Mouse (Mus musculus) liver (tissue): ENCODE data around the gene Zbtb20.

Source experiments
- DNase-seq: peaks from one replicate; pipeline ENCODE4 v3.0.0-alpha.2; 2020; ENCODE audit warnings: mixed read lengths

The Zbtb20 gene

GRCm38 (mm10) chr16:43574006-43574764, 698.5 kb downstream of the Zbtb20 start:
- DNase-seq = peak; percentile 69

- DNase-seq = no peak
These were observed 699.4 kb downstream of the Zbtb20 start for GRCm38 (mm10) chr16:43575066-43575465.

GRCm38 (mm10) chr16:43575507-43575906, 699.8 kb downstream of the Zbtb20 start:
- DNase-seq = no peak

GRCm38 (mm10) chr16:43577399-43577798, 701.7 kb downstream of the Zbtb20 start:
- peak; percentile 13 for DNase-seq

- DNase-seq = no peak
These were observed 702.7 kb downstream of the Zbtb20 start for GRCm38 (mm10) chr16:43578351-43578750.

- no peak for DNase-seq
These were observed 703.4 kb downstream of the Zbtb20 start for GRCm38 (mm10) chr16:43579111-43579510.

- no peak for DNase-seq
These were observed 704.7 kb downstream of the Zbtb20 start for GRCm38 (mm10) chr16:43580321-43580822.

- no peak for DNase-seq
These were observed 705.9 kb downstream of the Zbtb20 start for GRCm38 (mm10) chr16:43581551-43581950.

GRCm38 (mm10) chr16:43586859-43587429, 711.3 kb downstream of the Zbtb20 start:
- no peak for DNase-seq

GRCm38 (mm10) chr16:43590704-43591493, 715.2 kb downstream of the Zbtb20 start:
- DNase-seq = no peak

- no peak for DNase-seq
These were observed 716.4 kb downstream of the Zbtb20 start for GRCm38 (mm10) chr16:43592062-43592461.

GRCm38 (mm10) chr16:43592801-43593200, 717.1 kb downstream of the Zbtb20 start:
- no peak for DNase-seq

GRCm38 (mm10) chr16:43597375-43598060, 721.8 kb downstream of the Zbtb20 start:
- DNase-seq = no peak

GRCm38 (mm10) chr16:43599707-43600106, 724.0 kb downstream of the Zbtb20 start:
- no peak for DNase-seq

- no peak for DNase-seq
These were observed 726.9 kb downstream of the Zbtb20 start for GRCm38 (mm10) chr16:43602573-43602972.

GRCm38 (mm10) chr16:43603591-43604141, 728.0 kb downstream of the Zbtb20 start:
- DNase-seq = no peak

- DNase-seq = no peak
These were observed 728.8 kb downstream of the Zbtb20 start for GRCm38 (mm10) chr16:43604399-43605013.

- no peak for DNase-seq
These were observed 731.4 kb downstream of the Zbtb20 start for GRCm38 (mm10) chr16:43607086-43607485.

- DNase-seq = no peak
These were observed 732.4 kb downstream of the Zbtb20 start for GRCm38 (mm10) chr16:43608066-43608465.

GRCm38 (mm10) chr16:43610375-43610774, 734.7 kb downstream of the Zbtb20 start:
- DNase-seq = no peak

GRCm38 (mm10) chr16:43616348-43616747, 740.7 kb downstream of the Zbtb20 start:
- DNase-seq = no peak

- no peak for DNase-seq
These were observed 741.7 kb downstream of the Zbtb20 start for GRCm38 (mm10) chr16:43617346-43617745.
